Mouse (Mus musculus): ENCODE results near the gene Slc22a14.
"Not testable (repeated sequence)": the region's sequence is repeated elsewhere in the genome, so short reads cannot be mapped to it uniquely, and the experiment has no call there.

Slc22a14 gene

GRCm38 (mm10) chr9:119260825-119261224, 104.5 kb downstream of the Slc22a14 start:
- DNase-seq (ENCODE audit: low spot score) = no peak

- DNase-seq (ENCODE audit: low spot score) = no peak
These were observed 106.6 kb downstream of the Slc22a14 start for GRCm38 (mm10) chr9:119258785-119259184.

- no peak for DNase-seq (ENCODE audit: low spot score)
These were observed 107.2 kb downstream of the Slc22a14 start for GRCm38 (mm10) chr9:119258128-119258527.

GRCm38 (mm10) chr9:119256161-119256560, 109.2 kb downstream of the Slc22a14 start:
- DNase-seq (ENCODE audit: low spot score) = no peak

- DNase-seq (ENCODE audit: low spot score) = no peak
These were observed 110.3 kb downstream of the Slc22a14 start for GRCm38 (mm10) chr9:119255096-119255495.

- no peak for DNase-seq (ENCODE audit: low spot score)
These were observed 111.2 kb downstream of the Slc22a14 start for GRCm38 (mm10) chr9:119254187-119254586.

- no peak for DNase-seq (ENCODE audit: low spot score)
These were observed 117.4 kb downstream of the Slc22a14 start for GRCm38 (mm10) chr9:119247996-119248395.

GRCm38 (mm10) chr9:119246826-119247225, 118.5 kb downstream of the Slc22a14 start:
- DNase-seq (ENCODE audit: low spot score) = no peak

GRCm38 (mm10) chr9:119243981-119244380, 121.4 kb downstream of the Slc22a14 start:
- no peak for DNase-seq (ENCODE audit: low spot score)

GRCm38 (mm10) chr9:119241169-119241865, 124.0 kb downstream of the Slc22a14 start:
- DNase-seq (ENCODE audit: low spot score) = no peak

- DNase-seq (ENCODE audit: low spot score) = no peak
These were observed 124.9 kb downstream of the Slc22a14 start for GRCm38 (mm10) chr9:119240286-119240997.

GRCm38 (mm10) chr9:119239274-119239673, 126.1 kb downstream of the Slc22a14 start:
- DNase-seq (ENCODE audit: low spot score) = no peak

GRCm38 (mm10) chr9:119238796-119239195, 126.6 kb downstream of the Slc22a14 start:
- DNase-seq (ENCODE audit: low spot score) = no peak

GRCm38 (mm10) chr9:119231552-119231951, 133.8 kb downstream of the Slc22a14 start:
- DNase-seq (ENCODE audit: low spot score) = no peak

- no peak for DNase-seq (ENCODE audit: low spot score)
These were observed 134.5 kb downstream of the Slc22a14 start for GRCm38 (mm10) chr9:119230829-119231228.

GRCm38 (mm10) chr9:119220249-119220648, 145.1 kb downstream of the Slc22a14 start:
- no peak for DNase-seq (ENCODE audit: low spot score)

GRCm38 (mm10) chr9:119219667-119220066, 145.7 kb downstream of the Slc22a14 start:
- DNase-seq (ENCODE audit: low spot score) = no peak

GRCm38 (mm10) chr9:119215341-119215740, 150.0 kb downstream of the Slc22a14 start:
- DNase-seq (ENCODE audit: low spot score) = not testable (repeated sequence)

- no peak for DNase-seq (ENCODE audit: low spot score)
These were observed 150.8 kb downstream of the Slc22a14 start for GRCm38 (mm10) chr9:119214601-119215000.

GRCm38 (mm10) chr9:119212996-119213395, 152.4 kb downstream of the Slc22a14 start:
- DNase-seq (ENCODE audit: low spot score) = no peak

- DNase-seq (ENCODE audit: low spot score) = no peak
These were observed 156.4 kb downstream of the Slc22a14 start, which contains the start of gene Slc22a13 for GRCm38 (mm10) chr9:119208998-119209397. Gene Slc22a13 (minus strand): TSS chr9:119209098.

- DNase-seq (ENCODE audit: low spot score) = no peak
These were observed 158.2 kb downstream of the Slc22a14 start for GRCm38 (mm10) chr9:119207113-119207512.

- no peak for DNase-seq (ENCODE audit: low spot score)
These were observed 158.7 kb downstream of the Slc22a14 start for GRCm38 (mm10) chr9:119206666-119207065.

All from c-Kit-positive CD71-positive TER-119-positive erythroid progenitor cells, embryonic 14.5 days (primary cell).